Mouse (Mus musculus): Measurements from ENCODE around the gene Prkca.

Prkca gene

GRCm38 (mm10) chr11:108259391-108259790, 84.3 kb downstream of the Prkca start:
- no peak for DNase-seq

DNA sequence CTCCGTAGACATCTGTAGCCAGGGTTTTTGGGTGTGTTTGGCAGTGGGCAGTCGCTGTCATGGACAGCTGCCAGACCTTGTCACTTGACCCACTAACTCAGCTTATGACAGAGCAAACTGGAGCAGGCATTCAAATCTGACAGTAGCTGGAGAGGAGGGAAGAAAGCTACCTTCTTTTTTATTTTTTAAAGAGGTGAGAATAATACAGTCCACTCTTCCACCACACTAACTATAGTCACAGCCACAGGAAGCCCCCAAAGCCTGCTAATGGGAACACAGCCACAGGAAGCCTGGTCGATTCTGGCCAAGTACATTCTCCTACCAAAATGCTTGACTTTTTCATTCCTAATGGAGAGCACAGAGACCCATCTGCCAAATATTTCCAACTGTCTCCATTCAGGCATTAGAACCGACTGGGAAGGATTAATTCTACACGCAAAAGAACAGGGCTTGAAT, 84.9 kb downstream of the Prkca start:
- DNase-seq: no peak

GRCm38 (mm10) chr11:108257921-108258320, 85.8 kb downstream of the Prkca start:
- no peak for DNase-seq

GRCm38 (mm10) chr11:108254681-108255080, 89.0 kb downstream of the Prkca start:
- DNase-seq: no peak

GRCm38 (mm10) chr11:108251924-108252775, 91.6 kb downstream of the Prkca start:
- no peak for DNase-seq

GRCm38 (mm10) chr11:108250829-108251637, 92.7 kb downstream of the Prkca start:
- no peak for DNase-seq

DNA sequence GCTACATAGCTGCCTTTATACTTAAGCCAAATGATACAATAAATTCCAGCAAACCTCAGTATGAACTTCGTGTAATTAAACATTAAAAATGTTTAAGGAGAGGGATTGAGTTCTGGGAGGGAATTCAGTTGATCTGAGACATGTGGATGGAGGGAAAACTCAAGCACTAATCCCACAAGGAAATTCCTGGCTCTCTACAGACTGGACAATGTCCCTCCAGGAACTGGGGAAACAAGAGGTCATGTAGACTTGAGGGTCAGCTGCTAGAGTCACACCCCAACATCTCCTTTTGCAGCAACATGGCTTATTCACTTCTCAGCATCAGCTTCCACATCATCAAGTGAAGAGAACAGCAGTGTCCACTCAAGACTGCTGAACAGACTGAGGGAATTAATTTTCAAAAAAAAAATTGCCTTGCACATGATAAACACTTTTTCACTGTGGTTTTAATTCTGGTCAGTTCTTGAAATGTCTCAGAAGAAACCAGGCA, 93.5 kb downstream of the Prkca start:
- DNase-seq: no peak

- no peak for DNase-seq
Observed at GRCm38 (mm10) chr11:108249487-108249886, 94.2 kb downstream of the Prkca start.

GRCm38 (mm10) chr11:108249047-108249403, 94.7 kb downstream of the Prkca start:
- no peak for DNase-seq

- DNase-seq: peak; percentile 36
Observed at GRCm38 (mm10) chr11:108248218-108249046, 95.3 kb downstream of the Prkca start.

DNA sequence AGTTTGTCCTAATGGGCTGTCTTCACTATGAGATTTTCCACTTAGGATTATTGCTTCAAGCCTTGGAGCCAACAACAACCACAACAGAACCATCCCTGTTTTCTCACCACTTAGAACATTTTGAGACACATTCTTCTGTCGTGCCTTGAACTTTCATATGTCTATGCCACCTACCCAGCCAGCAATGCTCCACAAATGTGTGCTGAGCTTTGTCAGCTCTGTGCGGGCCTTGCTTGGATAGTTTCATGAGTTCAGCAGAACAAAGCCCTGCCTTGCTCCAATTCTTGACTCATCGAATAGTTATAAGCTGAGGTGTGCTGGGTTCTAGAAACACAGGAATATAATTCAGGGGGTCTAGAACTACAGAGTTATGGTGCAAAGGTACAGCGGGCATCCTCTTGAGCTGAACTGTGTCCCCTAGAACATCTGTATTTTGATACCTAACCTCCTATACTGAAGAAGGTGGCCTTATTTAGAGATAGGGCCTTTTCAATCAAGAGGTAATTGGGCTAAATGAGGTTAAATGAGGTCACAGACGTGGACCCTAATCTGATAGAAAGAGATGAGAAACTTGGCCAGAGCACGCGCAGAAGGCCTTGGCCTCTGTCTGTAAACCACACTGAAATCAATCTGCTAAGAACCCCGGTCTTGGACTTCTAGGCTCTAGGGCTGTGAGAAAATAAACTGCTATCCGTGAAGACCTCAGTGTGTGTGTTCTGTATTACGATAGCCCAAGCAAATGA, 96.4 kb downstream of the Prkca start:
- no peak for DNase-seq

DNA sequence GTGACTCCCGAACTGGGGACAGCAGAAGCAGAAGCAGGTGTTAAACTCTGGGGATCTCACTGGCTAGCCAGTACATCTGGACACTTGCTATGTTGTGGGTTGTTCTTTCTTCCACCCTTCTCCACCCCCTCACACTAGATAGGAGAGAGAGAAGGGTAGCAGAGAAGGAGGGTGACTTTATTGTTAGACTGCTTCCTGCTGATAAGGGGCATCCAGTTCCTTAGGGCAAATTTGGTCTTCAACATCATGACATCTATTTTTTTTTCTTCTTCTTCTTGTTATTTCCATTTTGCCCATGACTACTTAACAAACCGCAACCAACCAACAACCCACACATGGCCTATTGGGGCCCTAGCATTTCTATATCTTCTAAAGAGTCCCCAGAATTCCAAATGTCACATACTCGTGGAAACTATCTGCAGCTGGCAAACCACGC, 97.4 kb downstream of the Prkca start:
- no peak for DNase-seq

DNA sequence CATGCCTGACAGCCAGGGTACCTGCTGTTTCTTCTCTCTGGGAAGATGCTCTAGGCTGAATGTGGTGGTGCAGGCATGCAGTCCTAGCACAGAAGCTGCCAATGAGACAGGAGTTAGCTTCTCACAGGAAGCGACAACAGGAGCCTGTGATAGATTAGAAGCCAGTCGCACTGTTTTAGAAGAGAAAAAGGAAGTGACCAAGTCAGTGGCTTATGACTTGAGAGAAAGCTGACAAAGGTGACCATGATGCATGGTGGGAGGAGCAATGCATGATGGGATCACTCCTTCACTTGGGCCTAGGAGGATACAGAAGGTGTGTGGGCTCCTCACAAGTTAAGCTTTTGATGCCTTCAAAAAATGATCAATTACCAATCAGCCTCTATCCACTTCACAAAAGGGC, 99.5 kb downstream of the Prkca start:
- no peak for DNase-seq

DNA sequence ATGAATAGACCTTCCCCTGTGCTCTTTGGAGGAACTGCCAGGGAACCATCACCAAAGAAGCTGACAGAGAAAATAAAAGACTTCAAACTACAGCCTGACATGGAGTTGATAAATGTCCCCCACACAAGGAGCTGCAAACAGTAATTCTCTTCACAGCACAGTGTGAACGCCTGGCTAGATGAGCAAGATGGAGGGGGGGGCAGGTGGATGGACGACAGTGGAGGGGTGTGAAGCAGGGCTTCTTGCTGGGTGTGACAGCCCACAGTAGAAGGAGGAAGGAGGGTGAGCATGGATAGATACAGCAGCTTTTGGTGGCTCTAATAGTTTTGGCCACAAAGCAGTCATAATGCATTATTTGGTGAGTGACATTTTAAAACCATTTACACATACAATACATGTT, 100.1 kb downstream of the Prkca start:
- no peak for DNase-seq

- no peak for DNase-seq
Observed at GRCm38 (mm10) chr11:108240924-108241498, 102.7 kb downstream of the Prkca start.

- DNase-seq: no peak
Observed at GRCm38 (mm10) chr11:108239173-108239572, 104.6 kb downstream of the Prkca start.

DNA sequence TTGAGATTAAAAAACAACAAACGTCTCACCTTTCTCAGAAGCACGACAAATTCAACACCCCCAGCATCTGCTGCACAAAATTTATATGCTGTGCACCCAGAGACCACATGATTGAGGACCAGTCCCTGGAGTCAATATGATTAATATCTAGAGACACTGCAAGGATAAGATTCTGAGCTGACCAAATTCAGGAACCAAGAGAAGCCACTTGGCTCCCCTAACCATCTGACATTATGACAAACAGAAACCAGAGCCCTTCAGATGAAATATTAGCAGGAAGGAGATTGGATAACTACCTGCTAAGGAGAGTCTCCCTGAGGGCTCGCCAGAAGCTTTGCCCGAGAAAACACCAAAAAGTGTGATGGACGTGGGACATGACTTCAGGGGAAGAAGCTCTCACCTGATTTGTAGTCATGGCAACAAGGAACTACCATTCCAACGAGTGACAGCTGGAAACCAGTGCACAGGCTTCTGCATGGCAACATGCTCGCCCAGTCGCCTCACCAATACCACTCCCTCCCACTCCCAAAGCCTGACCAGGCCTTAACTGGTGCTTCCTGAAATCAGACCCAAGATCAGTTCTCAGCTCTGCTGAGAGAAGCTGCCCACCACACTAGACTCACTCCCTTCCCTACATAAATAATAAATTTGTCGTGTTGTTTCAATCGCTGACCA, 106.8 kb downstream of the Prkca start:
- no peak for DNase-seq

DNA sequence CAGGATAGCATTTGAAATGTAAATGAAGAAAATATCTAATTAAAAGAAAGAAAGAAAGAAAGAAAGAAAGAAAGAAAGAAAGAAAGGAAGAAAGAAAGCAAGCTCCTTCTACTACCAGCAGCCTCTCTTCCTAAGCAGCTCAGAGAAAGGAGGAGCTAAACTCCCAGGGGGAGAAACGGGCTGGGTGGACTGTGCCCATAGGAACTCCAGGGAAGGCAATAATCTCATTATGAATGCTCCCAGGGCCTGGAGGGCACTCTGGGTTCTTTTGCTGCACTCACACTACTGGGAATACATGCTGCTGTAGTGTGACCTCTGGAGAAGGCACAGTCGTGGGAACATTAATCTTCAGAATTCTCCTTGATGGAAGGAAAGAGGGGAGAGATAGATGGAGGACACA, 107.5 kb downstream of the Prkca start:
- DNase-seq: no peak

DNA sequence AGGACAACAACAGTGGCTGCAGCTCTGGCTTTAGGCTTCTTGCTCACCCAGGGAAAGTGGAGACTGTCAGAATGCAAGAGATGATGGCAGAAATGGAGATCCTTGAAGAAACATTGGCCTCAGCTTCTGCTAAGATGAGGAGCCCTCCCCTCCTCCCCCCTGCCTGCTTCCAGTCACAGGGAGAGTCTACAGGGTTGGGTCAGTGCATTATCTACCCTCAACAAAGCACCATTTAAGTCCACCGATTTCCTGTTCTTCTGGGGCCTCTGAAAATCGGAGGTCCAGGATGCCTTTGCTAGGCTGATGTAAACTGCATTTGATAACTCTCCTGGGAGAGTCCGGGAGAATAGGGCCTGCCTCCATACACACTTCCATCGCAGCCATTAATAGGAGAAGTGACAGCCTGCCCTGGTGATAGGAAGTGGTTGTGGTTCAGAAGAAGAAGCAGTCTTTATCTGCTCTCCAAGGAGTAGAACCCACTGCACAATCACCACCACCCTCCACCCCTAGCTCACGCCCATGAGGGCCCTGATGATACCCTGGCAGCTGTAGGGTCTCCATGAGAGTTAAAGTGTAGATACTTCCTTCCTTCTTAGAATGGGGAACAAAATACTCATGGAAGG, 108.5 kb downstream of the Prkca start:
- no peak for DNase-seq

GRCm38 (mm10) chr11:108233015-108233414, 110.7 kb downstream of the Prkca start:
- no peak for DNase-seq

DNA sequence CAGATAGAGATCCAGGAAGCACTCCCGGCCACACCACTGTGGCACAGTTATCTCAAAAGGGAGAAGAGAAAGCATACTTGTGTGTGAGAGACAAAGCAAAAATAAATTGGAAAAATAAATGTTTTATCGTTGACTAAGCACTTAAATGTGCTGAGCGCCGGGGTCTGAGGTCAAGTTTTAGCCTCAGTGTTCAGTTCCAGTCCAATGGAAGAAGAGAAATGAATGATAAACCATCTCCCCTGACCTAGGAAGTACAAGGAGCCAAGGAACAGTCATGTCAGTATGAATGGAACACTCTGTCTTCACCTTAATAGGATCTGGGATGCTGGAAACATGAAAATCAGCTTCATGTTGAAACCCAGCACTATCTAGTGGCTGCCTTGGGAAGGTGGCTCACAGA, 113.6 kb downstream of the Prkca start:
- no peak for DNase-seq
